Mouse (Mus musculus): ENCODE data around the gene Carmil3. TPM values are rescaled to one million over a fixed set of nuclear protein-coding genes. Genes with fewer than 3 reads are reported as not detected.
A peak's percentile ranks its signal among the peaks of the same experiment; 100 is the strongest.

Carmil3 gene
- total and polyA plus RNA-seq, 3 experiments, result 1.3 to 4.8 (median 2.0) TPM

DNA sequence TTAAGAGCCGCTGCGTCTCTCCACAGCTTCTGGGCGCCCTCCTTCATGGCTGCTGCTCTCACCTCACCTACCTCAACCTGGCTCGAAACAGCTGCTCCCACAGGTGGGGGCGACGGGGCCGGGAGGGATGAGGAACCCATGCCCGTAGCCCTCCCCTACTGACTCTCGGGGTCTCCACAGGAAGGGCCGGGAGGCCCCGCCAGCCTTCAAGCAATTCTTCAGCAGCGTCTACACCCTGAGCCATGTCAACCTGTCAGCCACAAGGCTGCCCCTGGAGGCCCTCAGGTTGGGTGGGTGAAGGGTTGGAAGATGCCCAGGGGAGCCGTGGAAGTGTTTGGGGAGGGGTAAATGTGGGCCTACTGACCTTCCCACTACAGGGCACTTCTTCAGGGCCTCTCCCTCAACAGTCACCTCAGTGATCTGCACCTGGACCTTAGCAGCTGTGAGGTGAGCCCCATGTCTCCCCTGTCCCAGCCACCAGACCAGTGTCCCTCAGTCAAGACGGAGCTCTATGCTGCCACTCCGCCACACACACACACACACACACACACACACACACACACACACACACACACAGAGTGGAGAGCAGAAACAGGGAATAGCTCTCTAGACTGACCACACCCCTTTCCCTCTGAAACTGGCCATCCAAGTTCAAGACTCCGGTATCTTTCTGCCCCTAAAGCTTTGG, 6.5 kb downstream of the Carmil3 start:
- Histone ChIP-seq H3K9ac (ENCODE audit: low read depth, low read length) (no peak overlapping the region), H3K27ac (no peak overlapping the region), H3K36me3 (ENCODE audit: control insufficient read depth, insufficient read depth, low read length) (no peaks in the 10 kb centered on the region), H3K4me3 (no peak overlapping the region), H3K27me3 (ENCODE audit: control insufficient read depth, insufficient read depth, low read length) (no peaks in the 10 kb centered on the region), H3K4me1 (ENCODE audit: control insufficient read depth, insufficient read depth, low read length) (no peaks in the 10 kb centered on the region; the same call in 1 of the 2 replicates), H3K79me2 (replicated peaks; ENCODE audit: control insufficient read depth, insufficient read depth, low read length) (no peaks in the 10 kb centered on the region)
- intact Hi-C loops (cut with DNase I), result loop anchor here (1.0 to 5.0 kb wide), 3 partner anchors 40 to 105 kb away; partner anchors contain the start of gene Irf9
- TF ChIP-seq POLR2A (IDR thresholded peaks at IDR 0.05; ENCODE audit: insufficient read depth, low read depth, low read length) (no peak), CTCF (IDR thresholded peaks at IDR 0.05) (no peak), EP300 (IDR thresholded peaks at IDR 0.05; ENCODE audit: insufficient read depth, low read depth, low read length) (no peak)
- no peak for DNase-seq
- 65% methylated on average over 16 of the region's 16 CpGs for WGBS

DNA sequence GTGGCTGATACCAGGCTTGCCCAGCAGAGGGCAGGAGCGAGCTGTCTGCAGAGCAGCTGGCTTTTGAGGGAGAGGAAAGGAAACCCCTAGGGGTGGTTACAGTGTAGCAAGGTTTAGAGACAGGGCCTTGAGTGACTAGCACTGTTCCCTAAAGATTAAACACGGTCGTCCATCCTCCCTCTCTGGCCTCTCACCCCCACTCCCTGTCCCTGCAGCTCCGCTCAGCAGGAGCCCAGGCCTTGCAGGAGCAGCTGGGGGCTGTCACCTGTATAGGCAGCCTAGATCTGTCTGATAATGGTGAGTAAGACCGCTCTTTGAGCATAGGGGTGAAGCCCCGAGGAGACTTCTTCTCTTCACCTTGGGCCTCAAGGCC, 7.0 kb downstream of the Carmil3 start:
- 35% methylated on average over 6 of the region's 6 CpGs for WGBS
- H3K27ac ChIP-seq, result no peak overlapping the region
- 0 out of 2 replicates have a peak overlapping the region, but pooled peaks have one; percentile 14 for H3K9ac ChIP-seq (ENCODE audit: low read depth, low read length)
- intact Hi-C loops (cut with DNase I), result loop anchor here (1.0 to 5.0 kb wide), 3 partner anchors 39 to 105 kb away; partner anchors contain the start of gene Irf9
- no peaks in the 10 kb centered on the region for H3K27me3 ChIP-seq (ENCODE audit: control insufficient read depth, insufficient read depth, low read length)
- H3K4me1 ChIP-seq (ENCODE audit: control insufficient read depth, insufficient read depth, low read length), result no peaks in the 10 kb centered on the region; the same call in 1 of the 2 replicates
- peak; percentile 82 to 93 for DNase-seq
- H3K36me3 ChIP-seq (ENCODE audit: control insufficient read depth, insufficient read depth, low read length), result no peaks in the 10 kb centered on the region
- no peaks in the 10 kb centered on the region for H3K79me2 ChIP-seq (replicated peaks; ENCODE audit: control insufficient read depth, insufficient read depth, low read length)
- no peak overlapping the region for H3K4me3 ChIP-seq
- TF ChIP-seq EP300 (IDR thresholded peaks at IDR 0.05; ENCODE audit: insufficient read depth, low read depth, low read length), result 0 out of 2 replicates have a peak, but pooled peaks have one; percentile 72
- TF ChIP-seq CTCF (IDR thresholded peaks at IDR 0.05), result peak; percentile 86
- TF ChIP-seq POLR2A (IDR thresholded peaks at IDR 0.05; ENCODE audit: insufficient read depth, low read depth, low read length), result no peak

DNA sequence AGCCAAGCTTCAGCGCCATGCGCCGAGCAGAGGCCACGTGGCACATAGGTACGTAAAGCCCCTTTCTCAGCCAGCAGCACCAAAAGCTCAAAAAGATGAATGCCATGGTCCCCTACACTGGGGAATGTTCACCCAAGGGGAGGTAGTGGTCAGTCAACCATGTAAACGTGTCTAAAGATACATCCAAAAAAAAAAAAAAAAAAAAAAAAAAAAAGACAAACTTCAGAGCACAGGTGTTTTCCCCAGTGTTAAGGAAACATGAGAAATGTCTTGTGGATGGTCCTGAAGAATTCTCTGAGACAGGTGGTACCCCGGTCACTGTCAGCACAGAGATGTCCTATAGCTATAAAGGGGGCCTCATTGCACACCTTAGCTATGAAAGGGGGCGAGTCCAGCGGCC, 15.2 kb downstream of the Carmil3 start:
- Histone ChIP-seq H3K27me3 (ENCODE audit: control insufficient read depth, insufficient read depth, low read length) (no peaks in the 10 kb centered on the region), H3K4me1 (ENCODE audit: control insufficient read depth, insufficient read depth, low read length) (no peaks in the 10 kb centered on the region), H3K36me3 (ENCODE audit: control insufficient read depth, insufficient read depth, low read length) (no peaks in the 10 kb centered on the region), H3K9ac (ENCODE audit: low read depth, low read length) (no peak overlapping the region), H3K79me2 (replicated peaks; ENCODE audit: control insufficient read depth, insufficient read depth, low read length) (no peaks in the 10 kb centered on the region), H3K4me3 (no peak overlapping the region), H3K27ac (no peak overlapping the region)
- TF ChIP-seq CTCF (IDR thresholded peaks at IDR 0.05), result no peak
- no peak for TF ChIP-seq POLR2A (IDR thresholded peaks at IDR 0.05; ENCODE audit: insufficient read depth, low read depth, low read length)
- no peak for TF ChIP-seq EP300 (IDR thresholded peaks at IDR 0.05; ENCODE audit: insufficient read depth, low read depth, low read length)
- intact Hi-C loops (cut with DNase I), result no loop called here
- DNase-seq, result no peak
- 88% methylated on average over 9 of the region's 9 CpGs for WGBS

DNA sequence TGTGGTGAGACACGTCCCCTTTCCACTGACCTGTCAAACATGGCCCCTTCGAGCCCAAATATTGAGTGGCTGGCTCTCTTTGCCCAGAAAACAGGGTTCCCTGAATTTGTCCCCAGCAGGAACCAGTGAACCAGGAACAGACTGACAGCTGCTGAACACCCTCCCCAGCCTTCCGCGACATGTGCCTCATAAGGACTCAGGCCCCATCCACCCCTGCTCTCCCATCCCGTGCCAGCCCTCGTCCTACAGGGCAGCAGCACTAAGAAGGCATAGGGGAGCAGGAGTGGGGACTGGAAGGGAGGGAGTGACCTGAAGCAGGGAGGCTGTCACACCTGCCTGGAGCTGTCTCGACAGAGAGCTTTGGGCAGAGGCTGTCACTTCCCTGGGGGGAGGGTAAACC, 17.4 kb downstream of the Carmil3 start:
- H3K9ac ChIP-seq (ENCODE audit: low read depth, low read length), result no peak overlapping the region
- H3K27ac ChIP-seq, result no peak overlapping the region
- WGBS, result 57% methylated on average over 7 of the region's 7 CpGs
- no peak overlapping the region for H3K4me3 ChIP-seq
- H3K4me1 ChIP-seq (ENCODE audit: control insufficient read depth, insufficient read depth, low read length), result no peaks in the 10 kb centered on the region
- DNase-seq, result no peak
- TF ChIP-seq POLR2A (IDR thresholded peaks at IDR 0.05; ENCODE audit: insufficient read depth, low read depth, low read length) (no peak), EP300 (IDR thresholded peaks at IDR 0.05; ENCODE audit: insufficient read depth, low read depth, low read length) (no peak), CTCF (IDR thresholded peaks at IDR 0.05) (no peak)
- H3K79me2 ChIP-seq (replicated peaks; ENCODE audit: control insufficient read depth, insufficient read depth, low read length), result no peaks in the 10 kb centered on the region
- intact Hi-C loops (cut with DNase I), result no loop called here
- H3K36me3 ChIP-seq (ENCODE audit: control insufficient read depth, insufficient read depth, low read length), result no peaks in the 10 kb centered on the region
- H3K27me3 ChIP-seq (ENCODE audit: control insufficient read depth, insufficient read depth, low read length), result no peaks in the 10 kb centered on the region; the same call in 1 of the 2 replicates

DNA sequence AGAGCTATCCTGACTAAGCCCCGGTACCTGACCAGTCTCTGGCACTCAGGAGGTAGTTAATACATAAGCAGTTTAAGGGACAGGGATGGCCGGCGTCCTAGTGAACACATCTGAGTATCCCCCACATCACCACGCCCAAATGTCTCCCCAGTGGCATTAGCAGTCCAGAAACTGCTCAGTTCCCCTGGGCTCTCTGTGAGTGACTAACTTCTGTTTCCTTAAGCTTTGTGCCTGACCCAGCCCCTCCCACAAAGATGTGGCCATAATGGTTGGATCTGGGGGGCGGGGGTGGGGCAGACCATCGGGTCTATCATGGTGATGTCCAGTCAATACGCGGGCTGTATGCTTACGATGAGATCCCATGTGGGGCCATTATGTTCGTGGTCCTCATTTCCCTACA, 19.1 kb downstream of the Carmil3 start:
- Histone ChIP-seq H3K9ac (ENCODE audit: low read depth, low read length) (no peak overlapping the region), H3K4me1 (ENCODE audit: control insufficient read depth, insufficient read depth, low read length) (no peaks in the 10 kb centered on the region), H3K79me2 (replicated peaks; ENCODE audit: control insufficient read depth, insufficient read depth, low read length) (no peaks in the 10 kb centered on the region), H3K36me3 (ENCODE audit: control insufficient read depth, insufficient read depth, low read length) (no peaks in the 10 kb centered on the region), H3K27me3 (ENCODE audit: control insufficient read depth, insufficient read depth, low read length) (no peaks in the 10 kb centered on the region; the same call in 1 of the 2 replicates), H3K4me3 (no peak overlapping the region), H3K27ac (no peak overlapping the region)
- 69% methylated on average over 10 of the region's 10 CpGs for WGBS
- TF ChIP-seq CTCF (IDR thresholded peaks at IDR 0.05) (no peak), POLR2A (IDR thresholded peaks at IDR 0.05; ENCODE audit: insufficient read depth, low read depth, low read length) (no peak), EP300 (IDR thresholded peaks at IDR 0.05; ENCODE audit: insufficient read depth, low read depth, low read length) (no peak)
- intact Hi-C loops (cut with DNase I), result no loop called here
- no peak for DNase-seq

DNA sequence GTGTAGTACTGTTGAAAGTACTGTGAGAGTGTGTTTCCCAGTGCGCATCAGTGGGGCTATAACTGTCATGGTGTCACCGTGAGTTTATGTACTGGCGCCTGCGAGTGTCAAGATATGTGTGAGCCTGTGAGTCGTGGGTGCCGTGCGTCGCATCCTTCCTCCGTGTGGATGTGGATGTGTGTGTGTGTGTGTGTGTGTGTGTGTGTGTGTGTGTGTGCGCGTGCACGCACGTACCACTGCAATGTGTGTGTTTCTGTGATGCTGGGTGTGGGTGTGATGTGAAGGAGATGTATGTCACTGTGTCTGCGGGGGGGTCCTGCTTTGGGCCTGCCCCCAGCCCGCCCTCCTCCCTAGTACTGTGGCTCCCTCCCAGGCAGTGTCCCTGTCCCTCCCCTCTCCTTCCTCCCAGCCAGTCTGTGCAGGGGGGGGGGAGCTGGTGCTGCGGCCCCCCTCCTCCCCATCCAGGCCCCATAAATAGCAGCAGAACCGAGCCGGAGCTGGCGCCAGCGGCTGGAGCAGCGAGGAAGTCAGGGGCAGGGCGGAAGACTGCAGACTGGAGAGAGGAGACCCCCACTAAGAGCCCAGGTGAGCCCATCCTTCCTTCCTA, 19.8 kb downstream of the Carmil3 start, which contains the start of gene Cpne6:
Gene Cpne6 (plus strand): TSS at position 321 of the 607 bp plus-strand sequence.
- Histone ChIP-seq H3K36me3 (ENCODE audit: control insufficient read depth, insufficient read depth, low read length) (no peaks in the 10 kb centered on the region), H3K4me1 (ENCODE audit: control insufficient read depth, insufficient read depth, low read length) (no peaks in the 10 kb centered on the region), H3K27ac (no peak within 1 kb of the TSS), H3K4me3 (no peak within 1 kb of the TSS), H3K79me2 (replicated peaks; ENCODE audit: control insufficient read depth, insufficient read depth, low read length) (no peaks in the 10 kb centered on the region), H3K9ac (ENCODE audit: low read depth, low read length) (no peak within 1 kb of the TSS), H3K27me3 (ENCODE audit: control insufficient read depth, insufficient read depth, low read length) (no peaks in the 10 kb centered on the region; the same call in 1 of the 2 replicates)
- 41% methylated on average over 18 of the region's 22 CpGs for WGBS
- intact Hi-C loops (cut with DNase I), result no loop called here
- TF ChIP-seq POLR2A (IDR thresholded peaks at IDR 0.05; ENCODE audit: insufficient read depth, low read depth, low read length) (no peak), CTCF (IDR thresholded peaks at IDR 0.05) (no peak), EP300 (IDR thresholded peaks at IDR 0.05; ENCODE audit: insufficient read depth, low read depth, low read length) (no peak)
- no peak for DNase-seq

Data from heart, adult 2 months (tissue).